Mouse (Mus musculus) embryo, embryonic 9.5 days (tissue): ENCODE results near the gene Snx25.
A peak's percentile ranks its signal among the peaks of the same experiment; 100 is the strongest.

Source experiments
- DNase-seq: peaks from one replicate; pipeline ENCODE4 v3.0.0-alpha.2; 2017; ENCODE audit errors: extremely low spot score

Snx25 gene

GRCm38 (mm10) chr8:46010746-46011680, 140.9 kb downstream of the Snx25 start:
- DNase-seq: peak; percentile 45

- DNase-seq: no peak
Measured at GRCm38 (mm10) chr8:46010306-46010705, 141.7 kb downstream of the Snx25 start.

- DNase-seq: no peak
Measured at GRCm38 (mm10) chr8:46007050-46007672, 144.8 kb downstream of the Snx25 start.

GRCm38 (mm10) chr8:46005596-46005995, 146.4 kb downstream of the Snx25 start, which contains the start of gene Ankrd37:
TSS of gene Ankrd37 (minus strand) at chr8:46005707.
- no peak for DNase-seq

GRCm38 (mm10) chr8:45999784-46000705, 151.9 kb downstream of the Snx25 start:
- DNase-seq: peak; percentile 98

- no peak for DNase-seq
Measured at GRCm38 (mm10) chr8:45999138-45999783, 152.7 kb downstream of the Snx25 start, which contains the start of gene Lrp2bp. TSS of gene Lrp2bp (plus strand) at chr8:45999303.

GRCm38 (mm10) chr8:45998228-45998627, 153.7 kb downstream of the Snx25 start:
- DNase-seq: no peak

- DNase-seq: no peak
Measured at GRCm38 (mm10) chr8:45995576-45995975, 156.4 kb downstream of the Snx25 start.

GRCm38 (mm10) chr8:45994111-45994510, 157.8 kb downstream of the Snx25 start:
- DNase-seq: no peak

- DNase-seq: no peak
Measured at GRCm38 (mm10) chr8:45990631-45991310, 161.2 kb downstream of the Snx25 start.

GRCm38 (mm10) chr8:45988189-45988588, 163.8 kb downstream of the Snx25 start:
- no peak for DNase-seq

- no peak for DNase-seq
Measured at GRCm38 (mm10) chr8:45986665-45987064, 165.3 kb downstream of the Snx25 start.
